Mouse (Mus musculus) ovary, adult 2 months (tissue): Measurements from ENCODE around the gene Phex. TPM values are rescaled to one million over a fixed set of nuclear protein-coding genes. Genes with fewer than 3 reads are reported as not detected.

Experiments used
- polyA plus RNA-seq: library from polyadenylated mRNA; depleted of rRNA; stranded (reverse); fragments of >200 nt; gene quantifications from 2 replicates; pipeline ENCODE4 v1.2.3, GENCODE M21; 2012; rRNA removed

Gene Phex
- 0.09 TPM in 2 replicates for polyA plus RNA-seq

DNA sequence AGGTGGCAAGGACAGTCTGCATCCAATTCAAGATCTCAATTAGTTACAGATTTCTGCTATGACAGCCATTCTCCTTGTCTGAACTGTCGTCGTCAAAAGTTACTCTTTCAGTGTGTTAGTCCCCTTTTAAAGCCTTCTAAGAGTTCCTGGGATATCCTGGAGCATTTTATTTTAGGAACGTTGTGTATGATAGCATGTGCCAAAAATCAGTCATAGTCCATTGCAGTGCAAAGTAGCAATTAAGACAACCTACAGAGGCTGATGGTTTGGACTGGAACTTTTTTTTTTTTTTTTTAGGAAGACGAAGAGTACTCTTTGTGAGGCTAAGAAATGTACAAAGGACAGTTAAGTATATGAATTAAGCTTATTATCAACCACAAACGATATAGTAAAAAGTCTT lies at the start of gene Phex:
TSS of gene Phex (minus strand) at position 101 of the 400 bp plus-strand sequence.

Other genes starting within 250 kb of the Phex start
- 13.3 and 13.8 TPM in 2 replicates for gene Sms, start 77.0 kb upstream of the Phex start, polyA plus RNA-seq
- gene Yy2, start 153.7 kb upstream of the Phex start, polyA plus RNA-seq, result 0.07 TPM in 1 of 2 replicates, not detected in the other
- gene Mbtps2, start 183.4 kb upstream of the Phex start, polyA plus RNA-seq, result 9.8 and 12.6 TPM in 2 replicates